Mouse (Mus musculus): ENCODE data around the gene Slco1a6. TPM values are rescaled to one million over a fixed set of nuclear protein-coding genes. Genes with fewer than 3 reads are reported as not detected.

Slco1a6 gene
- total RNA-seq, 2 experiments from 2014 or later: 7.4 TPM; not detected in 1

- no peak for ATAC-seq (replicated peaks; ENCODE audit: low FRiP score, poor library complexity, severe bottlenecking)
Measured at GRCm38 (mm10) chr6:142041896-142042295, 166.4 kb downstream of the Slco1a6 start.

- ATAC-seq (replicated peaks; ENCODE audit: low FRiP score, poor library complexity, severe bottlenecking): no peak
Measured at GRCm38 (mm10) chr6:142040306-142041175, 167.8 kb downstream of the Slco1a6 start.

- ATAC-seq (replicated peaks; ENCODE audit: low FRiP score, poor library complexity, severe bottlenecking): no peak
Measured at GRCm38 (mm10) chr6:142035771-142036170, 172.6 kb downstream of the Slco1a6 start.

Other genes starting within 250 kb of the Slco1a6 start
- not detected in 2 replicates for gene Gm6614, start 197.1 kb downstream of the Slco1a6 start, total RNA-seq (2015; ENCODE audit: low replicate concordance)
- not detected in 2 replicates for gene Gm6614, start 197.1 kb downstream of the Slco1a6 start, total RNA-seq (2017; ENCODE audit: low replicate concordance)
- gene Iapp, start 89.9 kb upstream of the Slco1a6 start, total RNA-seq (2015; ENCODE audit: low replicate concordance): not detected in 2 replicates
- gene Iapp, start 89.9 kb upstream of the Slco1a6 start, total RNA-seq (2017; ENCODE audit: low replicate concordance): not detected in 2 replicates
- gene Slco1a5, start 114.5 kb upstream of the Slco1a6 start, total RNA-seq (2015; ENCODE audit: low replicate concordance): not detected in 2 replicates
- not detected in 2 replicates for gene Slco1a5, start 114.5 kb upstream of the Slco1a6 start, total RNA-seq (2017; ENCODE audit: low replicate concordance)
- gene Pyroxd1, start 137.1 kb upstream of the Slco1a6 start, total RNA-seq (2015; ENCODE audit: low replicate concordance): 3.3 and 3.6 TPM in 2 replicates
- gene Pyroxd1, start 137.1 kb upstream of the Slco1a6 start, total RNA-seq (2017; ENCODE audit: low replicate concordance): 0.70 and 2.6 TPM in 2 replicates
- gene Recql, start 178.6 kb upstream of the Slco1a6 start, total RNA-seq (2015; ENCODE audit: low replicate concordance): 2.7 and 7.1 TPM in 2 replicates
- gene Recql, start 178.6 kb upstream of the Slco1a6 start, total RNA-seq (2017; ENCODE audit: low replicate concordance): 7.9 and 8.8 TPM in 2 replicates
- gene Golt1b, start 178.7 kb upstream of the Slco1a6 start, total RNA-seq (2015; ENCODE audit: low replicate concordance): 6.3 and 13.2 TPM in 2 replicates
- gene Golt1b, start 178.7 kb upstream of the Slco1a6 start, total RNA-seq (2017; ENCODE audit: low replicate concordance): 9.1 and 10.7 TPM in 2 replicates
- gene Spx, start 204.9 kb upstream of the Slco1a6 start, total RNA-seq (2015; ENCODE audit: low replicate concordance): not detected in 2 replicates
- 1.8 TPM in 1 of 2 replicates, not detected in the other for gene Spx, start 204.9 kb upstream of the Slco1a6 start, total RNA-seq (2017; ENCODE audit: low replicate concordance)